Comparison of ENCODE assay signal across 8 mouse cellular contexts in genomic region chr5:52189664-52190365, GRCm38 (mm10). TPM values are rescaled to one million over a fixed set of nuclear protein-coding genes. Genes with fewer than 3 reads are reported as not detected.
DNase-seq lines count a peak whose midpoint lies in the region; ATAC-seq and TF ChIP-seq lines count a peak whose summit lies in the region.

No protein-coding gene starts in this region.

- H3K9me3 ChIP-seq in forebrain, postnatal 0 days (ENCODE audit: low read length), result no peaks in the 10 kb centered on the region
- no peaks in the 10 kb centered on the region for H3K9me3 ChIP-seq in hindbrain, embryonic 12.5 days (replicated peaks)
- H3K9me3 ChIP-seq in limb, embryonic 13.5 days, result no peaks in the 10 kb centered on the region
- no peaks in the 10 kb centered on the region for H3K9me3 ChIP-seq in midbrain, embryonic 13.5 days

- H3K4me2 ChIP-seq in forebrain, postnatal 0 days (ENCODE audit: low read depth), result peak overlapping the region; percentile 66
- peak overlapping the region; percentile 62 for H3K4me2 ChIP-seq in hindbrain, embryonic 12.5 days (replicated peaks)
- H3K4me2 ChIP-seq in limb, embryonic 13.5 days (replicated peaks), result peak overlapping the region; percentile 84
- H3K4me2 ChIP-seq in midbrain, embryonic 13.5 days (replicated peaks), result peak overlapping the region; percentile 89

- H3K27ac ChIP-seq in forebrain, postnatal 0 days (ENCODE audit: low read depth, low read length), result peak overlapping the region; percentile 93
- peak overlapping the region; percentile 91 for H3K27ac ChIP-seq in hindbrain, embryonic 12.5 days
- peak overlapping the region; percentile 95 for H3K27ac ChIP-seq in limb, embryonic 13.5 days
- H3K27ac ChIP-seq in midbrain, embryonic 13.5 days, result peak overlapping the region; percentile 89

- under 1% methylated on average over 61 of the region's 63 CpGs for WGBS in forebrain, postnatal 0 days
- under 1% methylated on average over 63 of the region's 63 CpGs for WGBS in hindbrain, embryonic 12.5 days
- under 1% methylated on average over 59 of the region's 63 CpGs for WGBS in limb, embryonic 13.5 days
- under 1% methylated on average over 57 of the region's 63 CpGs for WGBS in midbrain, embryonic 13.5 days

- DNase-seq in kidney, adult 11 months, result peak; percentile 56
- DNase-seq in kidney, adult 18-20 months, result no peak
- peak; percentile 40 for DNase-seq in c-Kit-positive CD71-negative TER-119-negative erythroid progenitor cells, embryonic 14.5 days (ENCODE audit: low read depth)
- DNase-seq in forebrain, postnatal 0 days, result peak; percentile 62
- DNase-seq in spleen, postnatal 14 days (ENCODE audit: low spot score in 2 of 2), result peak; percentile 25 to 53

- H3K36me3 ChIP-seq in forebrain, postnatal 0 days (ENCODE audit: insufficient read depth), result no peaks in the 10 kb centered on the region
- H3K36me3 ChIP-seq in hindbrain, embryonic 12.5 days, result no peaks in the 10 kb centered on the region
- no peaks in the 10 kb centered on the region; the same call in 1 of the 2 replicates for H3K36me3 ChIP-seq in limb, embryonic 13.5 days
- H3K36me3 ChIP-seq in midbrain, embryonic 13.5 days, result no peaks in the 10 kb centered on the region

- peak; percentile 76 for ATAC-seq in forebrain, postnatal 0 days
- ATAC-seq in hindbrain, embryonic 12.5 days (ENCODE audit: low FRiP score), result peak; percentile 87
- peak; percentile 75 for ATAC-seq in limb, embryonic 13.5 days (ENCODE audit: low FRiP score, low read depth)
- peak; percentile 91 for ATAC-seq in midbrain, embryonic 13.5 days

- H3K4me3 ChIP-seq in forebrain, postnatal 0 days (ENCODE audit: low read depth, low read length), result peak overlapping the region; percentile 84
- H3K4me3 ChIP-seq in hindbrain, embryonic 12.5 days, result peak overlapping the region; percentile 88
- peak overlapping the region; percentile 99 for H3K4me3 ChIP-seq in limb, embryonic 13.5 days
- H3K4me3 ChIP-seq in midbrain, embryonic 13.5 days (replicated peaks), result peak overlapping the region; percentile 89

- no peaks in the 10 kb centered on the region for H3K27me3 ChIP-seq in forebrain, postnatal 0 days (ENCODE audit: insufficient read depth, low read length)
- no peaks in the 10 kb centered on the region for H3K27me3 ChIP-seq in hindbrain, embryonic 12.5 days
- H3K27me3 ChIP-seq in limb, embryonic 13.5 days, result no peaks in the 10 kb centered on the region
- H3K27me3 ChIP-seq in midbrain, embryonic 13.5 days, result no peaks in the 10 kb centered on the region

- H3K9ac ChIP-seq in forebrain, postnatal 0 days, result peak overlapping the region; percentile 98
- peak overlapping the region; percentile 88 for H3K9ac ChIP-seq in hindbrain, embryonic 12.5 days
- H3K9ac ChIP-seq in limb, embryonic 13.5 days, result peak overlapping the region; percentile 100
- peak overlapping the region; percentile 94 for H3K9ac ChIP-seq in midbrain, embryonic 13.5 days (replicated peaks)

- H3K4me1 ChIP-seq in forebrain, postnatal 0 days (ENCODE audit: insufficient read depth), result peaks cover 17% of the 10 kb centered on the region
- H3K4me1 ChIP-seq in hindbrain, embryonic 12.5 days, result peaks cover 22% of the 10 kb centered on the region
- peaks cover 31% of the 10 kb centered on the region for H3K4me1 ChIP-seq in limb, embryonic 13.5 days
- H3K4me1 ChIP-seq in midbrain, embryonic 13.5 days (replicated peaks), result peaks cover 44% of the 10 kb centered on the region

- TF ChIP-seq CTCF in forebrain, postnatal 0 days (IDR thresholded peaks at IDR 0.05; ENCODE audit: low read depth), result no peak

RNA-seq across cellular contexts. Expression of gene Dhx15, which starts 0.5 kb away (rescaled TPM):
- total RNA-seq in forebrain, postnatal 0 days (2014; rRNA removed), result 135 and 153 TPM in 2 replicates
- 78.4 and 79.5 TPM in 2 replicates for polyA plus RNA-seq in forebrain, postnatal 0 days (2015; fragmentation: Nextera tagmentation; extraction: Ambion mirVana)
- polyA plus RNA-seq in hindbrain, embryonic 12.5 days (2016; fragmentation: Nextera tagmentation; extraction: Ambion mirVana), result 173 and 179 TPM in 2 replicates
- polyA plus RNA-seq in limb, embryonic 13.5 days (2015; fragmentation: Nextera tagmentation; extraction: Ambion mirVana), result 173 and 176 TPM in 2 replicates
- 164 and 169 TPM in 2 replicates for polyA plus RNA-seq in midbrain, embryonic 13.5 days (2015; fragmentation: Nextera tagmentation; extraction: Ambion mirVana)
